Mouse (Mus musculus) cerebellum, adult 11-12 months (tissue): ENCODE data around the gene Ogdhl.

Experiments
- DNase-seq: peaks from one replicate; pipeline ENCODE4 v3.0.0; 2022

The Ogdhl gene

GRCm38 (mm10) chr14:32380099-32380480 lies 58.3 kb downstream of the Ogdhl start:
- no peak for DNase-seq

GRCm38 (mm10) chr14:32381066-32381465 lies 59.2 kb downstream of the Ogdhl start:
- DNase-seq: peak; percentile 38

- DNase-seq: peak; percentile 10
Measured at GRCm38 (mm10) chr14:32381619-32382018, 59.8 kb downstream of the Ogdhl start.

GRCm38 (mm10) chr14:32388196-32388595 lies 66.4 kb downstream of the Ogdhl start, which contains the start of gene 1700024G13Rik:
1700024G13Rik (minus strand) TSS chr14:32388391.
- DNase-seq: no peak
